In the genomic region with DNA sequence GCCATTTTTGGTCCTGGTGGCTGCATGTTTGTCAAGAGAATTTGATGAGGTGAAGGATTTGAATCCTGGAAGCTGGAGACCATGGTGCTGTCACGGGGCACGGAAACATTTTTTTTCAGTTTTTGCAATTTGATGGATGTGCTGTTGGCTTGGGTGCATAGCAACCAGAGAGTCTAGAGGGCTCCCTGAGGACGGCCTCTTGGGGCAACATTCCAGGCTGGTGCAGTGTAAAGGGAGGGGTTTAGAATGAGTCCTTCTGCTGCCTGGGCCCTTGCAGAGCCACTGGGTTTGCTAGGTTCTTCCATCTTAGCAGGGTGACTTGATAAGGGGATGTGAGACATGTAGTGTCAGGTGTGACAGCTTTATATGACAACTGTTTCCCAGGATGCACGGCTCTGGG, we compare ENCODE assay signal across 21 mouse cellular contexts. TPM values are rescaled to one million over a fixed set of nuclear protein-coding genes. Genes with fewer than 3 reads are reported as not detected.
DNase-seq lines count a peak whose midpoint lies in the region; TF ChIP-seq lines count a peak whose summit lies in the region.
"Had no signal": no experiment of that assay in that cellular context is flagged by ENCODE, and none has a peak within 500 bp of the region (broad histone marks: within the 10 kb centered on the region; RNA-seq: fewer than 3 reads in every experiment).

No protein-coding gene starts in this region.

- intact Hi-C loops in heart, postnatal 10 days (cut with DNase I) = no loop called here

- WGBS in lung, adult 2 months = 51% methylated on average over 4 of the region's 4 CpGs
- 92% methylated on average over 4 of the region's 4 CpGs for WGBS in thymus, adult 2 months

- no peak for TF ChIP-seq CTCF in lung, adult 2 months (IDR thresholded peaks at IDR 0.05; ENCODE audit: insufficient read depth, low read length)
- TF ChIP-seq CTCF in thymus, adult 2 months (IDR thresholded peaks at IDR 0.05; ENCODE audit: borderline replicate concordance, control insufficient read depth, extremely low read depth, insufficient read depth, low read length, poor library complexity) = no peak

- no peaks in the 10 kb centered on the region for H3K36me3 ChIP-seq in thymus, adult 2 months (ENCODE audit: control insufficient read depth, insufficient read depth, low read length)
- H3K36me3 ChIP-seq: embryonic facial prominence, embryonic 13.5 days; forebrain, embryonic 15.5 days; hindbrain, embryonic 12.5 days; limb, embryonic 13.5 days; liver, embryonic 15.5 days; midbrain, embryonic 15.5 days; stomach, embryonic 15.5 days had no signal

- no peak overlapping the region for H3K27ac ChIP-seq in thymus, adult 2 months (ENCODE audit: control insufficient read depth, insufficient read depth, low read length)
- H3K27ac ChIP-seq: embryonic facial prominence, embryonic 13.5 days; forebrain, embryonic 15.5 days; hindbrain, embryonic 12.5 days; limb, embryonic 13.5 days; midbrain, embryonic 15.5 days; stomach, embryonic 15.5 days had no signal

- no peaks in the 10 kb centered on the region for H3K27me3 ChIP-seq in thymus, adult 2 months (ENCODE audit: control insufficient read depth, insufficient read depth, low read length)
- H3K27me3 ChIP-seq: embryonic facial prominence, embryonic 13.5 days; forebrain, embryonic 15.5 days; hindbrain, embryonic 12.5 days; limb, embryonic 13.5 days; liver, embryonic 15.5 days; megakaryocyte, embryonic 14.5 days; midbrain, embryonic 15.5 days; stomach, embryonic 15.5 days had no signal

- H3K4me1 ChIP-seq in lung, adult 2 months (ENCODE audit: control insufficient read depth, insufficient read depth, low read length) = no peaks in the 10 kb centered on the region
- no peaks in the 10 kb centered on the region for H3K4me1 ChIP-seq in thymus, adult 2 months (replicated peaks; ENCODE audit: control insufficient read depth, insufficient read depth, low read length)
- H3K4me1 ChIP-seq: embryonic facial prominence, embryonic 13.5 days; forebrain, embryonic 15.5 days; limb, embryonic 13.5 days; megakaryocyte, embryonic 14.5 days; midbrain, embryonic 15.5 days; stomach, embryonic 15.5 days had no signal

- H3K4me3 ChIP-seq in lung, adult 2 months (replicated peaks; ENCODE audit: extremely low read depth, low read depth, low read length) = no peak overlapping the region
- no peak overlapping the region for H3K4me3 ChIP-seq in thymus, adult 2 months (ENCODE audit: control insufficient read depth, insufficient read depth, low read length)
- H3K4me3 ChIP-seq: embryonic facial prominence, embryonic 13.5 days; forebrain, embryonic 15.5 days; hindbrain, embryonic 12.5 days; limb, embryonic 13.5 days; liver, embryonic 15.5 days; megakaryocyte, embryonic 14.5 days; midbrain, embryonic 15.5 days; stomach, embryonic 15.5 days had no signal

- peak; percentile 39 for DNase-seq in heart, adult 11 months
- no peak for DNase-seq in heart, postnatal 10 days
- DNase-seq in NIH3T3 (ENCODE audit: low read depth) = peak; percentile 83
- peak; percentile 12 for DNase-seq in lung, adult 2 months
- peak; percentile 39 for DNase-seq in lung, postnatal 25 days (ENCODE audit: low spot score)
- no peak for DNase-seq in B cell, adult 2 months
- no peak for DNase-seq in layer of hippocampus, postnatal 14 days (ENCODE audit: low spot score in 2 of 2)
- no peak for DNase-seq in thymus, adult 2 months
- DNase-seq: cerebellum, adult 9-11 months; gastrocnemius, postnatal 25 days; kidney, adult 8-10 months; kidney, postnatal 25 days; thymus, adult 18-20 months had no signal

- TF ChIP-seq POLR2A in lung, adult 2 months (IDR thresholded peaks at IDR 0.05; ENCODE audit: borderline replicate concordance, extremely low read depth, low read depth, low read length) = no peak
- TF ChIP-seq POLR2A in thymus, adult 2 months (IDR thresholded peaks at IDR 0.05; ENCODE audit: control insufficient read depth, extremely low read depth, insufficient read depth, low read length, poor library complexity) = no peak

RNA-seq across cellular contexts. Expression of a gene that starts 8.5 kb away (rescaled TPM):
- total RNA-seq in heart, postnatal 10 days (2021) = 10 to 100 TPM; 41.4 to 49.1 TPM
- 4.9 and 6.3 TPM in 2 replicates for polyA plus RNA-seq in lung, adult 2 months (2012; rRNA removed)
- 1 to 10 TPM; 4.1 to 6.0 TPM for total RNA-seq in layer of hippocampus, postnatal 14 days (2021)
- polyA plus RNA-seq in thymus, adult 2 months (2012; rRNA removed) = 1.3 and 4.6 TPM in 2 replicates

Comparison
In these comparisons a context has a peak if more than half of its experiments do, and no peak if none do; other contexts are left out.
1. DNase-seq: peak in heart, adult 11 months (single experiment), NIH3T3 (single experiment), lung, adult 2 months (single experiment) and lung, postnatal 25 days (single experiment); none in heart, postnatal 10 days (0 of 2), B cell, adult 2 months (0 of 2), layer of hippocampus, postnatal 14 days (0 of 2) and thymus, adult 2 months (single experiment).
2. RNA of a gene that starts 8.5 kb away (total RNA-seq): 41.4 to 49.1 TPM in heart, postnatal 10 days; 4.1 to 6.0 TPM in layer of hippocampus, postnatal 14 days; every median in the first group is over 4 times any median in the second.